Mouse (Mus musculus) midbrain, embryonic 16.5 days (tissue): ENCODE results near the gene Gm7075. TPM values are rescaled to one million over a fixed set of nuclear protein-coding genes. Genes with fewer than 3 reads are reported as not detected.
"Not testable (repeated sequence)": the region's sequence is repeated elsewhere in the genome, so short reads cannot be mapped to it uniquely, and the experiment has no call there.

Experiments
- ATAC-seq: fragments of 200-750 bp; cut with Nextera tagmentation; 2 replicates; pipeline ENCODE4 v1.8.0; 2017; ENCODE audit warnings: moderate TSS enrichment
- H3K27ac ChIP-seq: fragments of 300-500 bp; sonication (generic); 2 replicates; pipeline ENCODE4 v1.5.1; 2014; ENCODE audit warnings: mild to moderate bottlenecking, low read length, mixed read lengths
- H3K27me3 ChIP-seq: fragments of 300-500 bp; sonication (generic); 2 replicates; pipeline ENCODE4 v1.6.1; 2014; ENCODE audit warnings: low read depth, low read length, mixed read lengths; ENCODE audit not compliant: control insufficient read depth, insufficient read depth
- H3K36me3 ChIP-seq: fragments of 300-500 bp; sonication (generic); 2 replicates; pipeline ENCODE4 v1.6.1; 2014; ENCODE audit warnings: mild to moderate bottlenecking, low read length, moderate library complexity, mixed read lengths; ENCODE audit not compliant: control insufficient read depth, insufficient read depth
- H3K4me1 ChIP-seq: fragments of 300-500 bp; sonication (generic); 2 replicates; pipeline ENCODE4 v1.6.1; 2014; ENCODE audit warnings: mild to moderate bottlenecking, low read length, mixed read lengths; ENCODE audit not compliant: control insufficient read depth, insufficient read depth
- H3K4me2 ChIP-seq: fragments of 300-500 bp; sonication (generic); 2 replicates; pipeline ENCODE4 v1.6.1; 2014; ENCODE audit warnings: mild to moderate bottlenecking, low read length, mixed read lengths
- H3K4me3 ChIP-seq: fragments of 300-500 bp; sonication (generic); 2 replicates; pipeline ENCODE4 v1.5.1; 2014; ENCODE audit warnings: low read depth, mild to moderate bottlenecking, low read length, moderate library complexity, mixed read lengths
- H3K9ac ChIP-seq: fragments of 300-500 bp; sonication (generic); 2 replicates; pipeline ENCODE4 v1.6.1; 2014; ENCODE audit warnings: low read depth, low read length, mixed read lengths
- H3K9me3 ChIP-seq: fragments of 300-500 bp; sonication (generic); replicated peaks from 2 replicates; pipeline ENCODE4 v1.6.1; 2014; ENCODE audit warnings: mild to moderate bottlenecking, low read length, mixed read lengths; ENCODE audit not compliant: control insufficient read depth, poor library complexity, severe bottlenecking
- WGBS: fragments of 180-500 bp; shearing (Covaris S2); extraction: QIAGEN DNeasy Blood & Tissue Kit; methylation state at CpG from one replicate; pipeline ENCODE4 v1.1.7; 2014; 5-methylcytosine and 5-hydroxymethylcytosine counted together
- polyA plus RNA-seq: library from polyadenylated mRNA; unstranded; fragments of >200 nt; fragmentation: Nextera tagmentation; extraction: Ambion mirVana; gene quantifications from 2 replicates; pipeline ENCODE4 v1.2.1, GENCODE M21; 2015

The Gm7075 gene
- polyA plus RNA-seq, 1 experiment from 2014 or later, result not detected

DNA sequence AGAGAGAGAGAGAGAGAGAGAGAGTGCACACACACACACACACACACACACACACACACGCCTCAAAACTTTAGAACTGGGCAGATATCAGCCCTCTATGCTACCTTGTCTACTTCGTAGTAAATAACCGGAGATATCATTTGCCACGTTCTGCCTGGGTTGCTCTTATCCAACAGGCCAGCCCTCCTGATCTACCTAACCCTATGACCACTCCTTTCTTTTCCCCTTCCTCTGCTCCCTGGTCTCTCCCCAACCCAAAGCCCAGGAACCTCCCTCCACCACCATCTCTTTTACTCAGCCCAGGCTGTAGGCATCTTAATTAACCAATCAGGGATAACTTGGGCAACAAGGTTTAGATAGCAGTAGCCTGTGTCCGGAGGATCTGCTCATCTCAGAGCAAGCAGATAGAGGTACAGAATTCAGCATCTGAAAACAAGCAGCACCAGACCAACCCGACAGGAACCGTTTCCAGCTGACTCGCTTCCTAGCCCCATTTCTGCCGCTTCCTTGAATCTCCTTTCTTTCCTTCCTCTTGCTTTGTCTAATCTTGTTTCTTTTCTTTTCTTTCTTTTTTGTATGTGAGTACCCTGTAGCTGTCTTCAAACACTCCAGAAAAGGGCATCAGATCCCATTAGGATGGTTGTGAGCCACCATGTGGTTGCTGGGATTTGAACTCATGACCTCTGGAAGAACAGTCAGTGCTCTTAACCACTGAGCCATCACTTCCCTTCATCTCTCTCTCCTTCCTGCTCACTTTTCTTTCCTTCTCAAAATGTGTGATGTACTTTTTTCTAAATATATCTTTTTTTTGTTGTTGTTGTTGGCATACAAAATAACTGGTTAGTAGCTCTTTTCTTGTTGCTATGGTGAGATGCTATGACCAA lies 2.2 kb upstream of the Gm7075 start:
- Histone ChIP-seq H3K27me3 (no peaks in the 10 kb centered on the region), H3K9ac (no peak overlapping the region), H3K9me3 (no peaks in the 10 kb centered on the region), H3K4me1 (peaks cover 4% of the 10 kb centered on the region; the same call in 1 of the 2 replicates), H3K4me2 (no peak overlapping the region), H3K36me3 (no peaks in the 10 kb centered on the region), H3K27ac (no peak overlapping the region), H3K4me3 (no peak overlapping the region)
- no peak for ATAC-seq
- 82% methylated on average over 9 of the region's 9 CpGs for WGBS

DNA sequence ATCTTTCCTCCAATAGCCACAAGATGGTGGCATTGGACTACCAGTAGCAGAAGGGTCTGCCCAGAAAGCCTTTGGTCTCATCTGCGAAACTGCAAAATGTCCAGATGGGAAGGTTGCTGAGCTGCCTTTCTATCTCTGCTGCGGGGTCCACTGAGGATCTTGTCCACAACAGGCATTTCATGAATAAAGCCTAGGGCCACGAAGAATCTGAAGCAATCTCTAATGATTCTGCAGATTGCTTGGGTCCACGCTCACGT lies 1.1 kb upstream of the Gm7075 start:
- H3K9me3 ChIP-seq, result no peaks in the 10 kb centered on the region
- H3K4me3 ChIP-seq, result no peak overlapping the region
- no peak overlapping the region for H3K4me2 ChIP-seq
- no peaks in the 10 kb centered on the region for H3K4me1 ChIP-seq
- no peak for ATAC-seq
- H3K36me3 ChIP-seq, result no peaks in the 10 kb centered on the region
- H3K27me3 ChIP-seq, result no peaks in the 10 kb centered on the region
- no peak overlapping the region for H3K27ac ChIP-seq
- H3K9ac ChIP-seq, result no peak overlapping the region
- 78% methylated on average over 5 of the region's 5 CpGs for WGBS

DNA sequence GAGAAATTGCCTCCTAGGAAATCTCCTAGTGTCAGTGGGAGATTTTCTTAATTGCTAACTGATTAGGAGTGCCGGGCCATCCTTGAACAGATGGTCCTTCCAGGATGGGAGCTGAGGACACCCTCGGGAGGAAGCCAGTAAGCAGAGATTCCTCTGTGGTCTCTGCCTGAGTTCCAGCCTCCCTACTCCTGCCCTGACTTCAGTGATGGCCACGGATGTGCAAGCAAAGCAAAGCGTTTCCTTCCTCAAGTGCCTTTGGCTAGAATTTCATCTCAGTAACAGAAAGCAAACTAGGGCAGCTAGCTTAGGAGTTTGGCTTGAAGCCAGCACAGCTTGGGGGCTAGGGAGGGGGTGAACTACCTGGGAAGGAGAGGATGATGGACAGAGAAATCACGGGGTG lies 4.5 kb downstream of the Gm7075 start:
- Histone ChIP-seq H3K9me3 (no peaks in the 10 kb centered on the region), H3K27me3 (no peaks in the 10 kb centered on the region), H3K9ac (no peak overlapping the region), H3K4me1 (no peaks in the 10 kb centered on the region), H3K36me3 (no peaks in the 10 kb centered on the region), H3K4me3 (no peak overlapping the region), H3K4me2 (no peak overlapping the region), H3K27ac (no peak overlapping the region)
- WGBS, result 59% methylated on average over 5 of the region's 5 CpGs
- no peak for ATAC-seq

DNA sequence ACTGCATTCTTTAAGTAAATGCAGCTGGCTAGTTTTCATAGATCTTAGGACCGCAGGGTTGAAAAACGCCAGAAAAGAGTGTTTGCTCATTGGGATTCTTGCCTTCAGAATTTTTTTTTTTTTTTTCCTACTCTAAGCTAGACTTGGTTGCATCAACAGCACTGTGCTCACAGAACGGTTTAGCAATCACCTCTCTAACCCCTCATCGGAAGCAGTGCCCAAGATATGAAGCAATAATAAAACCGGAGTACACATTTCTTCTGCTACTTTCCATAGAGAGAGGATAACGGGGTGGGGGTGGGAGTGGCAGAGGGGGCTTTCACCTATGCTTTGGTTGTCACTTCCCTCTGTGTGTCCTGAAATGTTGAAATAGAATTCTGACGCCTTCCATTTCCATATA lies 5.7 kb downstream of the Gm7075 start:
- Histone ChIP-seq H3K9me3 (no peaks in the 10 kb centered on the region), H3K36me3 (no peaks in the 10 kb centered on the region), H3K4me2 (no peak overlapping the region), H3K27ac (no peak overlapping the region), H3K9ac (no peak overlapping the region), H3K27me3 (no peaks in the 10 kb centered on the region), H3K4me1 (no peaks in the 10 kb centered on the region), H3K4me3 (no peak overlapping the region)
- no peak for ATAC-seq
- 63% methylated on average over 7 of the region's 7 CpGs for WGBS

DNA sequence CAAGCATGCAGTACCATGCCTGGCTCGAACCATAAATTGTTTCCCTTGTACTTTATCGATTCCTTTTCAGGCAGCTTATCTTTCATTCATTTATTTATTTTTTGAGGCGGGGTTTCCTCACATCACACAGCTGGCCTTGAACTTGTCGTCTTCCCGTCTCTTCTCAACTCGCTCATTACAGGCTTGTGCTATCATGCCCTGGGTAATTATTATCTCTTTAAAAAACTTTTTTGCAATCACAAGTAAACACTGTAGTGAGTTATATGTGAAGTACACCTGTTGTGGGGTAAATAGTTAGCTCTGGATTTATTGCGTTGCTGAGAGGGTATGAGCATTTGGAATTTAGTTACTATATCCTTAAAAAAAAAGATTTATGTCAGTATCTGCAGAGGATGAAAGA lies 6.3 kb downstream of the Gm7075 start:
- Histone ChIP-seq H3K4me3 (no peak overlapping the region), H3K4me1 (no peaks in the 10 kb centered on the region), H3K36me3 (no peaks in the 10 kb centered on the region), H3K27ac (no peak overlapping the region), H3K9ac (no peak overlapping the region), H3K4me2 (no peak overlapping the region), H3K27me3 (no peaks in the 10 kb centered on the region), H3K9me3 (no peaks in the 10 kb centered on the region)
- no peak for ATAC-seq
- WGBS, result 89% methylated on average over 7 of the region's 7 CpGs

DNA sequence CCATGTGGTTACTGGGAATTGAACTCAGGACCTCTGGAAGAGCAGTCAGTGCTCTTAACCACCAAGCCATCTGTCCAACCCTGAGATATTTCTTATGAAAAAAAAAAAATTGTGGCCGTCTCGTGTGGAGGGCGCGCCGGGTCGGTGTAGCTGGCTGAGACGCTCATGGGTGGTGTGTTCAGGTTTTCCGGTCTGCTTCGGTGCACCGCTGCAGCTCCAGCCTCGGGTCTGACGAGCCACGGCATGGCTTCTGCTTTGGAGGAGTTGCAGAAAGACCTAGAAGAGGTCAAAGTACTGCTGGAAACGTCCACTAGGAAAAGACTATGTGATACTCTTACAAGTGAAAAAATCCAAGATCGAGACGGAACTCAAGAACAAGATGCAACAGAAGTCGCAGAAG lies 8.8 kb downstream of the Gm7075 start:
- no peaks in the 10 kb centered on the region for H3K9me3 ChIP-seq
- no peaks in the 10 kb centered on the region for H3K27me3 ChIP-seq
- no peak overlapping the region for H3K4me2 ChIP-seq
- H3K4me3 ChIP-seq, result no peak overlapping the region
- no peak overlapping the region for H3K27ac ChIP-seq
- H3K9ac ChIP-seq, result no peak overlapping the region
- H3K4me1 ChIP-seq, result no peaks in the 10 kb centered on the region
- no peaks in the 10 kb centered on the region for H3K36me3 ChIP-seq
- ATAC-seq, result no peak
- WGBS, result 91% methylated on average over 17 of the region's 17 CpGs

DNA sequence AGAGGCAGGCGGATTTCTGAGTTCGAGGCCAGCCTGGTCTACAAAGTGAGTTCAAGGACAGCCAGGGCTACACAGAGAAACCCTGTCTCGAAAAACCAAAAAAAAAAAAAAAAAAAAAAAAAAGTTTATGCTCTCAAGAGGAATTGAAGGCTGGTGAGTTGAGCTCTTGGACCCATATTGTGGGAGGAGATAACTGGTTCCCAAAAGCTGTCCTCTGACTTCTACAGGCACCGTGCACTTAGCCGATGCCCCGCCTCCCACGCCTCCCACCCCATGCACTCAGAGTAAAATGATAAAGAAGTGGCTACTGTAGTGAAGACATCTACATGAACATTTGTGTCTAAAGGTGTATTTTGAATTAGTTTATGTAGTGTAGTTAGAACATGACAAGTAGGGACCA lies 9.9 kb downstream of the Gm7075 start:
- WGBS, result 89% methylated on average over 5 of the region's 7 CpGs
- H3K9ac ChIP-seq, H3K4me2 ChIP-seq, H3K4me3 ChIP-seq, ATAC-seq, H3K27me3 ChIP-seq, H3K4me1 ChIP-seq, H3K9me3 ChIP-seq, H3K27ac ChIP-seq, H3K36me3 ChIP-seq: not testable (repeated sequence)

DNA sequence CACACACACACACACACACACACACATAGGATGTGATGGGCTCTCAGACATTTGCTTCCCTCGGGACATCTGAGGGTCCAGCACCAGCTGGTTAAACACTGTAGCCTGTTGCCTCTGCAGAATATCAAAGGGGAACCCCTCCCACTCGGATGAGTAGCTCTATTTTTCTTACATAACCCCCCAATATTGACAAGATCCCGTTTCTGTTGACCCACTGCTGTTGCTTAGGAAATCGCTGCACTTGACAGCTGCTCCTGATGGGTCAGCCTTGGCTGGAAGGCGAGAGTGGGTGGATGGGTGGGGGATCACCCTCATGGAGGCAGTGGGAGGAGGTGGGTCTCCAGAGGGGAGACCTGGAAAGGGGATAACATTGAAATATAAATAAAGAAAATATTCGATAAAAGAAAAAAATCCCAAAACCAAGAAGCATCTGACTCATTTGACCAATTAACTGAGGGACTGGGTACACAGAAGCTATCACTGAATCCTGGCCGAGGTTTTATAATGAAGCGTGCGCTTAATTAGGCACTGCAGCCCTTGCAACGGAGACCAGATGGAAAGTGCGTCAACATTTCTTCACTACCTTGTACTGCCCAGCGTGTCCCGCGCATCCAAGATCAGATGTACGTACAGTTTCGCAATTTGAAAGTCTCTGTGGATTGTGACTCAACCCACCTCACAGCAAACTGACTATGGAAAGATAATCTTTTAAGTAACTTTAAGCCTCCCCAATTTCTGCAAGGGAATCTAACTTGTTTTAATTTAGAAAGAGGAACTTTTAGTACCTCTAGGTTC lies 11.2 kb downstream of the Gm7075 start:
- H3K9ac ChIP-seq, result no peak overlapping the region
- no peaks in the 10 kb centered on the region for H3K9me3 ChIP-seq
- no peak overlapping the region for H3K27ac ChIP-seq
- no peak for ATAC-seq
- no peaks in the 10 kb centered on the region for H3K27me3 ChIP-seq
- no peaks in the 10 kb centered on the region for H3K4me1 ChIP-seq
- H3K4me2 ChIP-seq, result no peak overlapping the region
- no peak overlapping the region for H3K4me3 ChIP-seq
- 65% methylated on average over 16 of the region's 16 CpGs for WGBS
- no peaks in the 10 kb centered on the region for H3K36me3 ChIP-seq

DNA sequence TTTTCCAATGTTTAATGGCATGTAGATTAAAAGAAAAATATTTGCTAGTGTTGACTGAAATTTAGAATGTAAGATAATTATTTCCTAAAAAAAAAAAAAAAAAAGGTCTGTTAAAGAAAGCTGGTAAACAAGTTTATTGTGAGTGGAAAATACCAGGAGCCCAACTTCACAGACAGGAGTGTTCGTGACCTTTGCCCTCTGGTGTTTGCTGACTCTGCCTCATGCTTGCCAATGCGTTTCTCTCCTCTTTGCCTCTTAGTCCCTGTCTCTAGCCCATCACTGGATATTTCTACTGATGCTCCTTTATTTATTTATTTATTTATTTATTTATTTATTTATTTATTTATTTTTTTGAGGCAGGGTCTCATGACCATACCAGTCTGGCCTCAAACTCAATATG lies 18.0 kb downstream of the Gm7075 start:
- 79% methylated on average over 2 of the region's 2 CpGs for WGBS
- no peaks in the 10 kb centered on the region for H3K27me3 ChIP-seq
- no peak overlapping the region for H3K4me2 ChIP-seq
- no peak for ATAC-seq
- H3K4me3 ChIP-seq, result no peak overlapping the region
- H3K36me3 ChIP-seq, result no peaks in the 10 kb centered on the region
- no peak overlapping the region for H3K27ac ChIP-seq
- no peaks in the 10 kb centered on the region for H3K9me3 ChIP-seq
- H3K9ac ChIP-seq, result no peak overlapping the region
- H3K4me1 ChIP-seq, result no peaks in the 10 kb centered on the region
